Mouse (Mus musculus): Measurements from ENCODE around the gene Upf1.

DNA sequence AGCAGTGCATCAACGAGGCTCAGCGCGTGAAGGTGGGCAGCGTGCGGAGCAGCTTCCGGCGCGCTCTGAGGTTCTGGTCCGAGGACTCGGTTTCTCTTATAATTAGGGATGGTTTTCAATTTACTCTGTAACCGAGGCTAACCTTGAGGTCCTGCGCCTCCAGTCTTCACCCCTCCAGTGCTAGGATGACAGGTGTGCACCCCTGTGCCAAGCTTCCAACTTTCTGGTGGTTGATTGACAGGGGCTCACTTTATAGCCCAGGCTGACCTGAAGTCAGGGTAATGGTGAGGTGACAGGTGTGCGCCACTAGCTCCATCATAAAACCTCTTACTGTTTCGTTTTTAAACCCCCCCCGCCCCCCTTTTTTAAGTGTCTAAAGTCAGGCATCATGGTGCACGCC lies 50.2 kb downstream of the Upf1 start:
- no peak for TF ChIP-seq TCF12 (IDR thresholded peaks at IDR 0.05; ENCODE audit: insufficient read depth, poor library complexity, severe bottlenecking)
- TF ChIP-seq SRF (IDR thresholded peaks at IDR 0.05; ENCODE audit: control insufficient read depth, insufficient read length, low read depth), result no peak
- TF ChIP-seq USF1 (IDR thresholded peaks at IDR 0.05; ENCODE audit: low read depth), result no peak
- TF ChIP-seq POLR2A (IDR thresholded peaks at IDR 0.05; ENCODE audit: insufficient read length, low read depth), result no peak
- TF ChIP-seq E2F4 (IDR thresholded peaks at IDR 0.05; ENCODE audit: insufficient read depth), result no peak
- TF ChIP-seq MAX (IDR thresholded peaks at IDR 0.05; ENCODE audit: low read depth), result no peak
